Mouse (Mus musculus) kidney, postnatal 25 days (tissue): ENCODE measurements around the gene Krt7.
A peak's percentile ranks its signal among the peaks of the same experiment; 100 is the strongest.

Source experiments
- DNase-seq, 2 experiments: peaks; one replicate each; pipeline ENCODE4 v3.0.0; 2021; ENCODE audit warnings: mixed read lengths in 2 of 2

Gene Krt7

GRCm38 (mm10) chr15:101447444-101447843, 36.6 kb downstream of the Krt7 start, which contains the start of gene Krt88:
Krt88 (plus strand) TSS chr15:101447744.
- DNase-seq: no peak

- DNase-seq: peak; percentile 82 to 85
These were observed 42.4 kb downstream of the Krt7 start for GRCm38 (mm10) chr15:101453093-101453736.

- no peak for DNase-seq
These were observed 43.9 kb downstream of the Krt7 start for GRCm38 (mm10) chr15:101454774-101455173.

- DNase-seq: peak in 1 of 2 experiments; percentile 7
These were observed 44.4 kb downstream of the Krt7 start for GRCm38 (mm10) chr15:101455292-101455691.

DNA sequence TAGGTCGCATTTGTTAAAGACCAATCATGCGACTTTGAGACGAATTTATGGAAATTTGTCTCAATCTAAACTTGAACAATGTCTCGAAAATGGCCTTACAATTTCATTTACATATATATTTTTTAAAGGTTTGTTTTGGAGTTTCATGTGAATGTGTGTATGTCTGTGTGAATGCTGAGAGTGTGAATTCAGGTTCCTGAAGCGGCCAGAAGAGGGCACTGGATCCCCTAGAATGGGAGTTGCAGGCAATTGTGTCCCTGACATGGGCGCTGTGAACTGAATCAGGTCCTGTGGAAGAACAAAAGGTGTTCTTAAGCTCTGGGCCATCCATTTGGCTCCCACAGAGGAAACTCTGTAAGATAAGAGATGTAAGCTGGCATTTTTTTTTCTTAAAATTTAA, 45.0 kb downstream of the Krt7 start:
- no peak for DNase-seq

- DNase-seq: peak; percentile 50 to 58
These were observed 47.6 kb downstream of the Krt7 start for GRCm38 (mm10) chr15:101458361-101458930.

- no peak for DNase-seq
These were observed 48.4 kb downstream of the Krt7 start for GRCm38 (mm10) chr15:101459283-101459682.

DNA sequence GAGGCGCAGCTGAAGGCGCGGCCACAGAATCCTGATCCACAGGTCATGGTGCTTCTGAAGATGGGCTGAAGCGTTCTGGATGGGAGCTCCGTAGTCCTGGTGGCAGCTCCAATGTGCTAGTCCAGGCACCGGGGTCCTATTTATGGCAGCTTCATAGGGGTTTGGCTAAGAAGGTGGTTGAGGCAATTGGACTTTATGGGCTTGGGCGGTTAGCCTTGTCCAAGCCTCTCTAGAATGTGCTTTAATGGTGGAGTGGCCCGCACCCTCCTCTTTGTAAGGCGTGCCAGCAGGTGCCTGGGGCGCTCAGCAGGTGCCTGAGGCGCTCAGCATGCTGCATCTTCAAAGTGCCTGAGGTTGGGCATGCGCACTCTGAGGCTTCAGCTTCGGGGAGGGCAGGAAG, 52.8 kb downstream of the Krt7 start, which contains the start of gene Krt81:
TSS of gene Krt81 (minus strand) at position 101 of the 400 bp plus-strand sequence.
- DNase-seq: no peak

DNA sequence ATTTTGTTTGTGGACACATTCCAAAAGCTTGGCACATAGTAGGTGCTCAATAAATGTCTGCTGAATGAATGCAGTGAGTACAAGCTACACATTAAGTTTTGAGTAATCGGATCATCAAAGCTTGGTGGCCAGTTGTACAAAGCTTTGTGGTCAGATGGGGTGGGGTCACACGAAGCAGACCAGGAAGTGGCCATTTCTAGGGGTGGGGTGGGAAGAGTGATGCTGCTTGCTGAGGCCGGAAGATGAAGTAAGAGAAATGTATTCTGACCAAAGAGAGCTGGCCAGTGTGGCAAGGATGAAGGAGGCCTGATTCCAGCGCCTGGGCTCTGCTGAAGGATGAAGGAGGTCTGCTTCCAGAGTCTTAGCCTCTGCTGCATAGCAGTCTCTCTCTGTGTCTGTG, 58.2 kb downstream of the Krt7 start:
- DNase-seq: no peak

DNA sequence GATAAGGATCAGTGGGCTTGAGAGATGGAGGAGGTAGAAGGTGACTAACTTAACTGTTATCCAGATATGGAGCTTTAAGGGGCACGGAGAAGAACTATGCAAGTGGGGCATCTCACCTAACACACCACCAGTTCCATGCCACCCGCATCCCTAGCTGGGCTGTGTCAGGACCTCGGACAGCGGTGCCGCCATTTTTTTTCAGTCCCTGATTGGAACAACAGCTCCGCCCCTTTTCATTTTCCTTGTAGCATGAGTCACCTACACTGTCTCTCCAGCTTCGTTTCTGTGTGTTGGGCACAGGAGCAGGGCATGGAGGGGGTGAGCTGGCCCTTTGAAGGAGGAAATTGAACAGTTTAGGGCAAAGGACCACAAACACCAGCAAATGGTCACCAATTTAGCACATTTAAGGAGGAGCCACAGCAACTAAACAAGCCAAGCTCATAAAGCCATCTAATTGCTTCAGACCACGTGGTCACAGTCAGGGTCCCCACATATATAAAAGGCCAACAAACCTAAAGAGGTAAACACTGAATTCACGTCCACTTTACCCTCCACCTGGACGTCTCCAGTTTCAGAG, 62.2 kb downstream of the Krt7 start, which contains the start of gene Krt86:
TSS of gene Krt86 (plus strand) at position 527 of the 577 bp plus-strand sequence.
- peak in 1 of 2 experiments; percentile 10 for DNase-seq

GRCm38 (mm10) chr15:101479007-101479665, 68.3 kb downstream of the Krt7 start:
- peak; percentile 44 to 55 for DNase-seq

DNA sequence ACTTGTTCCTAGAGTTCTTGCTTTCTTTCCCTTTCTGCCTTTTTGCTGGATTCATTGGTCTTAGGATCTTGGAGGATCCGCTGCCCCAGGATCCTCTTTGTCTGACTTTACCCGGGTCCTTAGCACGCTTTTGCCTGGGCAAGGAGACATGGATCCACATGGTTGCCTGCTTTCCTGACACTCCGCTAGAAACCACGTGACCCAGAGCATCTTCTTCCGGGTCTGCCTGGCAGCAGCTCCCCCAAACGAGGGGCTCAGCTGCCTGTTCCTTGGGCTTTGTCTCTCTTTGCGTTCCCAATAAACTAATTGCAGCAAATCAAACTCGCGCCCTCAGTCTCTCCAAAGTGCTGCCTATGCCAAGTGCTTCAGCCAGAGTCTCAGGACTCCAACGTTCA, 68.8 kb downstream of the Krt7 start:
- DNase-seq: no peak
